Mouse (Mus musculus): ENCODE measurements around the gene C1ql2. TPM values are rescaled to one million over a fixed set of nuclear protein-coding genes. Genes with fewer than 3 reads are reported as not detected.

C1ql2 gene
- total RNA-seq (2022), result not detected

- DNase-seq (ENCODE audit: low spot score in 2 of 2), result no peak
Observed at GRCm38 (mm10) chr1:120340419-120341171, at the start of gene C1ql2. Gene C1ql2, plus strand, starts transcription at chr1:120340582.

- DNase-seq (ENCODE audit: low spot score in 2 of 2), result no peak
Observed at GRCm38 (mm10) chr1:120291709-120292108, 48.7 kb upstream of the C1ql2 start.

GRCm38 (mm10) chr1:120293803-120294202, 46.6 kb upstream of the C1ql2 start:
- DNase-seq (ENCODE audit: low spot score in 2 of 2), result no peak

- no peak for DNase-seq (ENCODE audit: low spot score in 2 of 2)
Observed at GRCm38 (mm10) chr1:120296936-120297335, 43.4 kb upstream of the C1ql2 start.

- no peak for DNase-seq (ENCODE audit: low spot score in 2 of 2)
Observed at GRCm38 (mm10) chr1:120305801-120306200, 34.6 kb upstream of the C1ql2 start.

- no peak for DNase-seq (ENCODE audit: low spot score in 2 of 2)
Observed at GRCm38 (mm10) chr1:120321270-120322021, 18.9 kb upstream of the C1ql2 start.

GRCm38 (mm10) chr1:120323131-120323561, 17.2 kb upstream of the C1ql2 start:
- no peak for DNase-seq (ENCODE audit: low spot score in 2 of 2)

GRCm38 (mm10) chr1:120327714-120328113, 12.7 kb upstream of the C1ql2 start:
- DNase-seq (ENCODE audit: low spot score in 2 of 2), result no peak

GRCm38 (mm10) chr1:120328212-120328611, 12.2 kb upstream of the C1ql2 start:
- no peak for DNase-seq (ENCODE audit: low spot score in 2 of 2)

- DNase-seq (ENCODE audit: low spot score in 2 of 2), result no peak
Observed at GRCm38 (mm10) chr1:120331841-120332240, 8.5 kb upstream of the C1ql2 start.

- DNase-seq (ENCODE audit: low spot score in 2 of 2), result no peak
Observed at GRCm38 (mm10) chr1:120337970-120338369, 2.4 kb upstream of the C1ql2 start.

- no peak for DNase-seq (ENCODE audit: low spot score in 2 of 2)
Observed at GRCm38 (mm10) chr1:120341172-120341675, 842 bp downstream of the C1ql2 start.

- DNase-seq (ENCODE audit: low spot score in 2 of 2), result no peak
Observed at GRCm38 (mm10) chr1:120341811-120342370, 1.5 kb downstream of the C1ql2 start.

- DNase-seq (ENCODE audit: low spot score in 2 of 2), result no peak
Observed at GRCm38 (mm10) chr1:120342371-120342821, 2.0 kb downstream of the C1ql2 start.

- no peak for DNase-seq (ENCODE audit: low spot score in 2 of 2)
Observed at GRCm38 (mm10) chr1:120345001-120345400, 4.6 kb downstream of the C1ql2 start.

GRCm38 (mm10) chr1:120354387-120354786, 14.0 kb downstream of the C1ql2 start:
- DNase-seq (ENCODE audit: low spot score in 2 of 2), result no peak

- no peak for DNase-seq (ENCODE audit: low spot score in 2 of 2)
Observed at GRCm38 (mm10) chr1:120357371-120358274, 17.2 kb downstream of the C1ql2 start.

GRCm38 (mm10) chr1:120363638-120364037, 23.3 kb downstream of the C1ql2 start:
- no peak for DNase-seq (ENCODE audit: low spot score in 2 of 2)

- DNase-seq (ENCODE audit: low spot score in 2 of 2), result no peak
Observed at GRCm38 (mm10) chr1:120368138-120368537, 27.8 kb downstream of the C1ql2 start.

- no peak for DNase-seq (ENCODE audit: low spot score in 2 of 2)
Observed at GRCm38 (mm10) chr1:120374131-120374530, 33.7 kb downstream of the C1ql2 start.

- DNase-seq (ENCODE audit: low spot score in 2 of 2), result no peak
Observed at GRCm38 (mm10) chr1:120374832-120375231, 34.5 kb downstream of the C1ql2 start.

Measured in gastrocnemius, adult 8-10 months (tissue).